Mouse (Mus musculus) urinary bladder, postnatal 4 days (tissue): ENCODE measurements around the gene Kcnip3.

ENCODE experiments used
- DNase-seq, 2 experiments: peaks; one replicate each; pipeline ENCODE4 v3.0.0; 2021 to 2022; ENCODE audit warnings: low spot score in 2 of 2

Gene Kcnip3

GRCm38 (mm10) chr2:127517081-127517480 is 4.8 kb downstream of the Kcnip3 start:
- no peak for DNase-seq

- DNase-seq = no peak
Measured at GRCm38 (mm10) chr2:127514380-127515124, 7.3 kb downstream of the Kcnip3 start.

- no peak for DNase-seq
Measured at GRCm38 (mm10) chr2:127513244-127513643, 8.7 kb downstream of the Kcnip3 start.

- no peak for DNase-seq
Measured at GRCm38 (mm10) chr2:127511426-127511825, 10.5 kb downstream of the Kcnip3 start.

GRCm38 (mm10) chr2:127507967-127508660 is 13.8 kb downstream of the Kcnip3 start:
- peak; percentile 40 to 64 for DNase-seq

- peak; percentile 60 to 85 for DNase-seq
Measured at GRCm38 (mm10) chr2:127507077-127507774, 14.7 kb downstream of the Kcnip3 start.

GRCm38 (mm10) chr2:127506131-127506632 is 15.7 kb downstream of the Kcnip3 start:
- DNase-seq = no peak

GRCm38 (mm10) chr2:127505196-127505595 is 16.7 kb downstream of the Kcnip3 start:
- no peak for DNase-seq

GRCm38 (mm10) chr2:127503751-127504549 is 17.9 kb downstream of the Kcnip3 start:
- DNase-seq = no peak

- DNase-seq = peak in 1 of 2 experiments; percentile 41
Measured at GRCm38 (mm10) chr2:127501061-127501460, 20.8 kb downstream of the Kcnip3 start.

- DNase-seq = no peak
Measured at GRCm38 (mm10) chr2:127498750-127499149, 23.1 kb downstream of the Kcnip3 start.

GRCm38 (mm10) chr2:127496321-127496720 is 25.6 kb downstream of the Kcnip3 start:
- no peak for DNase-seq

- DNase-seq = peak; percentile 60 to 68
Measured at GRCm38 (mm10) chr2:127484476-127485170, 37.3 kb downstream of the Kcnip3 start.

- no peak for DNase-seq
Measured at GRCm38 (mm10) chr2:127483001-127483400, 38.9 kb downstream of the Kcnip3 start.

- peak; percentile 76 to 80 for DNase-seq
Measured at GRCm38 (mm10) chr2:127482533-127482911, 39.4 kb downstream of the Kcnip3 start.

GRCm38 (mm10) chr2:127481841-127482532 is 39.9 kb downstream of the Kcnip3 start:
- no peak for DNase-seq

GRCm38 (mm10) chr2:127479763-127480162 is 42.1 kb downstream of the Kcnip3 start:
- DNase-seq = no peak

- no peak for DNase-seq
Measured at GRCm38 (mm10) chr2:127479210-127479609, 42.7 kb downstream of the Kcnip3 start.

GRCm38 (mm10) chr2:127472279-127472678 is 49.6 kb downstream of the Kcnip3 start:
- no peak for DNase-seq

- no peak for DNase-seq
Measured at GRCm38 (mm10) chr2:127471281-127471680, 50.6 kb downstream of the Kcnip3 start.
